Mouse (Mus musculus): ENCODE measurements around the gene Acads.

Acads gene

DNA sequence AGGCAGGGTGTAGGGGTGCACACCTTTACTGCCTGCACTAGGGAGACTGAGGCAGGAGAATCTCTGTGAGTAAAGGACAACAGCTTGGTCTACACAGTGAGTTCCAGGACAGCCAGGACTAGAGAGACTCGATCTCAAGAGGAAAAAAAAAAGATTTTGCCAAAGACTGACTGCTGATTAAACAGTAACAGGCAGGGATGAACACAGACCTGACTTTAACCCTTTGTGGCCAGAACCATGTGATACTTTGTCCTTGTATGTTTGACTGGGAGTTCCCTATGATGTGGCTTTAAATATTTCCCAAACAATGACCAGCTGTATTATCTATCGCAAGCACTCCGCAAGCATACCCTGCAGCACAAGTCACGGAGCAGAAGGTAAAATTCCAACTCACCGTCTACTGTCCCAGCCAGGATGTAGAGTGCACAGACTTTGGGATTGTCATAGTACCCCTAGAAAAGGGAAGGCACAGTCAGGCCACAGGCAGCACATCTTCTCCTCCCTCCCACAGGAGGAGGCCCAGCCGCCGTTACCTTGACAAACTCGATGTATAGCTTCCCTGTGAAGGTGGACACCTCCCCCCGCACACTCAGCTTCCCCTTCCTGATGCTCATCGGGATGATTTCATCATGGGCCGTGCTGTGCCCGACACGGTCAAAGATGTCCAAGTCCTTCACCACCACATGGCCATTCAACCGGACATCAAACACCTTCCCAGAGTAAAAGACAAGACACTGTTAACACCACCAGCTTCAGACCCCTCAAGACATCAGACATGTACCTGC is 30.7 kb upstream of the Acads start:
- DNase-seq: peak; percentile 32 to 64

DNA sequence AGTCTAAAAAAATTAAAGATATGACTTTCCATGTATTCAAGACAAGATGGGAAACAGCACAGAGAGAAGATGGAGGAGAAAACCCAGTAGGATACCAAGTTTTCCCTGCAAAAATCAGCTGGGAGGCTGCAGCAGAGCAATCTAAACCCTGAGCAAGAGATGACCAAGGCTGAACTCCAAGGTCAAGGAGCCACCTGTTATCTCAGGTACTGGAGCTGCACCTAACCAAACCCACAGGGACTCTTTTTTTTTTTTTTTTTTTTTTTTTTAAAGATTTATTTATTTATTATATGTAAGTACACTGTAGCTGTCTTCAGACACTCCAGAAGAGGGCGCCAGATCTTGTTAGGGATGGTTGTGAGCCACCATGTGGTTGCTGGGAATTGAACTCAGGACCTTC is 29.7 kb upstream of the Acads start:
- DNase-seq: peak in 1 of 2 experiments; percentile 1

- DNase-seq: peak in 1 of 2 experiments; percentile 14
These were observed 29.2 kb upstream of the Acads start for GRCm38 (mm10) chr5:115148378-115148777.

GRCm38 (mm10) chr5:115147388-115147787 is 28.2 kb upstream of the Acads start:
- DNase-seq: peak in 1 of 2 experiments; percentile 49

GRCm38 (mm10) chr5:115146747-115147130 is 27.6 kb upstream of the Acads start:
- peak in 1 of 2 experiments; percentile 1 for DNase-seq

DNA sequence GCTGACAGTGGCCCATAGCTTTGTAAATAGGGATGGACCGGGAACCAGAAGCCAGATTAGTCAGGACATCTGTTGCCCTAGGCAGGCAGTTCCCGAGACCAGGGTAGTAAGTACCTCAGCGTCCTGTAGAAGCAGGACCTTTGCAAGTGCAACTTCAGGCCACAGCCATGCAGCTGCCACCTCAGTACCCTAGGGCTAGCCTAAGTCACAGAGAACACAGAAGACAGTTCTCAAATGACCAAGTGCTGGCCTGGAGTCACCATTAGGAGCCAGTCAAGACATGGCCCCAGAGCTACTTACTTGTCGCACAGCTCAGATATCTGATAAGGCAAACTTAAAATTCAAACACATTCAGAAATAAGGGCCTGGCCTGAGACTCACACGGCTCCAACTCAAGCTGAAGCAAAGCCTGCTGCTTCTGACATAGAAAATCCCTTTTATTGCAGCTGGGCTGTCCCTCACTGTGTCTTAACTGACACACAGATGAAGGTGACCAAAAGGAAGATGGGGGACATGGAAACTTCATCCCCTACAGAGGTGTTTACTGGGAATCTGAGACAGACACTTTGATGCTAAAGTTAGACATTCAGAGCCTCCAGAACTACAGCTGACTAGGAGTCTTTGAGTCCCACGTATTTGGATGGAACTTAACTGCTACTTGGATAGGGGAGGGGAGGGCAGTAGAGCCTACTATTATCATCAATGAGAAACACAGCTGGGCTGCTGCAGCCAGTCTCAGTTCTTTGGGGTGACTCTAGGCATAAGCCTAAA is 27.0 kb upstream of the Acads start:
- peak in 1 of 2 experiments; percentile 1 for DNase-seq

DNA sequence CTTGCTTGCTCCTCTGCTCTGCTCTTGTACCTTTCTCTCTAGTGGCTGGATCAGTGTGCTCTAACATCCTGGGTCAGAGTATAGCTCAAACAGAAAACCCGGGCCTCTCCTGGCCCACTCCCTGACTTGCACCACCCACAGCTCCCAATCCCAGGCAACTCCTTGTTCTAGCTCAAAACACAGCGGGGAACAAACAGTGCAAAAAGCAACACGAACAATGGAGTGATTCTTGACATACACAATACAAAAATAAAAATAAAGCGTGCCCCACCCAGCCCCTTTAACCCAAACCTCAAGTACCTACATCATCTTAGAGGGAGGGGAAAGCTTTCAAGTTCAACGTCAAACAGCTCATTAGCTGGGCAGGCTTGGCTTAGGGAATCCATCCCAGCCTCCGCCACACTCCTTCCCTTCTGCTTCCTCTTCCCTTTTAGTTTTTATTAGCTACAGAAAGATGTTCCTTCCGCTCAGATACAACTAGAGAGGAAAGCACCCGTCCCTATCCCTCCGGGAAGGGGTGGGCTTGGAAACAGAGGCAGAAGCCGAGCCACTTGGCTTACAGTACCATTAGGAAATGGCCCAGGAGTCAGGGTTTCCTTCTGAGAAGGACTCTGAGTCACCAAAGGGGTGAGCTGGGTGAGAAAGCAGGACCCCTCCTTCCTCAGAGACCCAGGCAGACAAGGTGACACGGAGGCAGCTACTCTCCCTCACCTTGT is 26.3 kb upstream of the Acads start:
- DNase-seq: no peak

DNA sequence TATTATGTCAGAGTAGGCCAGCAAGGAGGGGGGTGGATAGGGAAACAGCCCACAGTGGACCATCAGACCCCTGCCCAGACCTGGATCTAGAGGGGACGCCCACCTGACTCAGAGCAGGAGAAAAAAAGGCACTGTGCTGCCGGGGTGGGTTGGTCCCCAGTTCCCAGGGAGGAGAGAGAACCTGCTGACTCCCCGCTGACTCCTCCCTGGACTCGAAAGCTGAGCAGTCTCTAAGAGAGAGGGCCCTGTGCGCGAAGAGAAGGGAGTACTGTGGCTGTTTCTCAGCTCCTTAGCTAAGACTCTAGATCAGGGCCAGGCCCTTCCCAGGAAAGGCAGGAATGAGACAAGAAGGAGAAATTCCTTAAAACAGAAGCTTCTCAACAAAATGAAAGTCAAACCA is 25.3 kb upstream of the Acads start:
- DNase-seq: no peak

DNA sequence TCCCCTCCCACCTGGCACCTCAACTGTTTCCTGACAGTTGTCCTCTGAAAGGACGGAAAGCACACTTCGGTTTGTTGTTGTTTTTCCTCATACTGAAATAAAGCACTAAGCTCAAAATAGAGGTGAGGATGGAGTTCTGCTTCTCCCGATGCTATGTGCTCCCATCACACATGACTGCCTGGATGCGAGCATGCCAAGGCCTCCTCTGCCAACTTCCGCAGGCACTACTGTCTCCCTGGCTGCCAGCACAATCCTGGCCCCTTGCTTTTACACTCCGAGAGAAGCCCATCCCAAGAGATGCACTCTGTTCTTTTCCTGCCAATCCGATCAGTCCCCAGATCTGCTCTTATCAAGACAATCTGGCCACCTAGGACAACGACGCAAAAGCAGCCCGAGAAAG is 24.4 kb upstream of the Acads start:
- no peak for DNase-seq

DNA sequence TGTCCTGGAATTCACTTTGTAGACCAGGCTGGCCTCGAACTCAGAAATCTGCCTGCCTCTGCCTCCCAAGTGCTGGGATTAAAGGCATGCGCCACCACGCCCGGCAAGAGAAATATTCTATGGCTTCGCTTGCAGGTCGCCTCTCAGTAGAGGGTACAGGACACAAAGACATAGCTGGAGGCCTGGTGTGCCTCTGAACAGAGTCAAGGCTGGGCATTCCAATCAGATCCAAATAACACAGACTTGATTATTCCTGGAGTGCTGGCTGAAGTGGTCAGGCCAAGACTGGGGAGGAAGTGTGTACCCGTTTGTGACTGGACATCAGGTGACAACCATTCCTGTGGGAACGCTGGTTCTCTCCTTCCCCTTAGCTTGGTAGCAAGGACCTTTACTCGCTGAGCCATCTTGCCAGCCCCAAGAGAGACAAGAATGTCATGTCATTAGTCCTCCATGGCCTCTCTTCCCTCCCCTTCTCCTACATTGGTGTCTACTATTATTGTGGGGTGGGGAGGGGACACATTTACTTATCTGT is 23.1 kb upstream of the Acads start:
- DNase-seq: no peak

GRCm38 (mm10) chr5:115140726-115141125 is 21.6 kb upstream of the Acads start:
- no peak for DNase-seq

GRCm38 (mm10) chr5:115139124-115139523 is 20.0 kb upstream of the Acads start:
- DNase-seq: no peak

- peak; percentile 89 to 96 for DNase-seq
These were observed 15.4 kb upstream of the Acads start, which contains the start of gene Unc119b for GRCm38 (mm10) chr5:115134234-115135165. TSS of gene Unc119b (minus strand) at chr5:115134975.

DNA sequence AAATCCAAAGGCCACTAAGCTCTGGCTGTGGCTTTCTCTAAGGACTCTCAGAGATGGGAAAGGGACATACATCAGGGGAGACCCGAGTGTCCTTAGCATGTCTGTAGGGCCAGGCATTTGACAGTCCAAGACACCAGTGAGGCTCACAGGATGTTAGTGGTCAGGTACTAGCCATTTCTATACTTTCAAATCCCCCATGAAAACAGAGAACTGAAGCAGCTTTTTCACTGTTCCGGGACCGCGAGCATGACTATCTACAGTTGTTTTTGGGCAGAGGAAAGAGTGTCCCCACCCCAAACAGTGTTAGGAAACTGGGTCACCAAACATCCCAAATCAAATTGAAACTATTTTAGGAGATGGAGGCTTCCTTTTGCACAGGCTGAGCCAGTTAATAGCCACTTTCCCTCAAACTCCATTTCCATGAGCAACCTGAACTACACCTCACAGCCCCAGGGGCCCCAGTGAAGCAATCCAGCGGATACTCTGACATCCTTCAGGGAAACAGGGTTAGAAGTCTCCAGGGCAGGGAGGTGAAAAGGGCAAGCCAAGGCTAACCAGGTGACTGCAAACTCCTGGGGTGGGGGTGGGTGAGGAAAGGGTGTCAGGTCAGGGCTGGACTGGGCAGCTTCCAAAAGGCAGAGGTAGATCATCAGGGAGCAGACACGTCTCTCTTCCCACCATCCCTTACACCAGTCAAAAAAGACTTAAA is 14.4 kb upstream of the Acads start:
- DNase-seq: peak in 1 of 2 experiments; percentile 43

GRCm38 (mm10) chr5:115132465-115132864 is 13.3 kb upstream of the Acads start:
- DNase-seq: no peak

DNA sequence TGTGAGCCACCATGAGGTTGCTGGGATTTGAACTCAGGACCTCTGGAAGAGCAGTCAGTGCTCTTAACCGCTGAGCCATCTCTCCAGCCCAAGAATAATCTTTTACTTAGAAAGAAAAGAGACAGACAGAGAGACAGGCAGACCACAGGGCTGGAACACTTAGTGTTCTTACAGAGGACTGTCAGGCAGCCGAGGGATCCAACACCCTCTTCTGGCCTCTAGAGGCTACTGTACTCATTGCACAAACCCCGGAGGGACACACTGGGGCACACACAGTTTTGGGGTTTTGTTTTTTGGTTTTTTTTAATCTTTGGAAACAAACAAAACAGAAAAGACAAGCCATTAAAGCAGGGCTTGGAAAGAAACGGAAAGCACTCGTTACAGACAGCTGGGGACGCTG is 10.2 kb upstream of the Acads start:
- DNase-seq: no peak

GRCm38 (mm10) chr5:115127421-115128179 is 8.5 kb upstream of the Acads start:
- DNase-seq: peak; percentile 80 to 86

DNA sequence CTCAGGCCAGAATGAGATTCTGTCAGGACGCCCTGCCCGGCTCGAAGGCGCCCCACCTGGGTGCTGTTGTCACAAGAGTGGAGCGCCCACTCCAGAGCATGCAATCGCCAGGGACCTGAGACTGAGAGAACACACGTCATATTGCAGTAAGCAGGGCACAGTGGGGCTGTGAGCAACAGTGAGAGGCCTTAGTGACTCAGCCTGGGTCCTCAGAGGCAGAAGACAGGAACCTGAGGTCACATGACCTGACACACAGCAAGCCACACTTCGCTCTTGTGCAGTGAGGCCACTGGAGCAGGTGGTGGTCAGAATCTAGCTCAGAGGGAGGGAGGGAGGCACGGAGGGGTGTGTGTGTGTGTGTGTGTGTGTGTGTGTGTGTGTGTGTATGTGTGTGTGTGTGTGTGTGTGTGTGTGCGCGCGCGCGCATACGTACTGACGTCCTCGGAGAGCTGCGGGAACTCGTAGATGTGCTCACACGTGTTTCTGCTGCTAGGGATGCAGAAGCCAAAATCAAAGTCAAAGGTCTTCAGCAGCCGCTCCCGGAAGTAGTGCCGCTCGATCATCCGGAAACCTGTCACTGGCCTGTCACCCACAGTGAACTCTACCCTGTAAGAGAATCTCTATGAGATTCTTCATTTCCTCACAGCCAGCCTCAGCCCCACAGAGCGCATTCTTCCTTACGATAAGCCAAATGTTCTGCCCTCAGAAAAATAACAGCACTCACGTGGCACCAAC is 7.6 kb upstream of the Acads start:
- peak in 1 of 2 experiments; percentile 53 for DNase-seq

- peak; percentile 87 to 90 for DNase-seq
These were observed 6.2 kb upstream of the Acads start for GRCm38 (mm10) chr5:115125211-115125871.
